ENCODE assay signal across 11 mouse cellular contexts in genomic region chr12:40462693-40463235, GRCm38 (mm10). TPM values are rescaled to one million over a fixed set of nuclear protein-coding genes. Genes with fewer than 3 reads are reported as not detected.
DNase-seq lines count a peak whose midpoint lies in the region; ATAC-seq and TF ChIP-seq lines count a peak whose summit lies in the region.
"Had no signal": no experiment of that assay in that cellular context is flagged by ENCODE, and none has a peak within 500 bp of the region (broad histone marks: within the 10 kb centered on the region; RNA-seq: fewer than 3 reads in every experiment).

No protein-coding gene starts in this region.

- no peak overlapping the region for H3K9ac ChIP-seq in heart, adult 2 months (ENCODE audit: low read depth, low read length)
- no peak overlapping the region for H3K9ac ChIP-seq in lung, embryonic 14.5 days
- H3K9ac ChIP-seq in forebrain, embryonic 13.5 days = no peak overlapping the region
- H3K9ac ChIP-seq in intestine, postnatal 0 days (ENCODE audit: low read depth, low read length) = no peak overlapping the region
- H3K9ac ChIP-seq: neural tube, embryonic 12.5 days had no signal

- H3K4me3 ChIP-seq in heart, adult 2 months = no peak overlapping the region
- no peak overlapping the region for H3K4me3 ChIP-seq in lung, embryonic 14.5 days (ENCODE audit: low read depth, low read length)
- no peak overlapping the region for H3K4me3 ChIP-seq in forebrain, embryonic 13.5 days
- H3K4me3 ChIP-seq in intestine, postnatal 0 days (ENCODE audit: low read depth, low read length) = no peak overlapping the region
- H3K4me3 ChIP-seq: neural tube, embryonic 12.5 days had no signal

- peaks cover 36% of the 10 kb centered on the region for H3K4me1 ChIP-seq in heart, adult 2 months (ENCODE audit: control insufficient read depth, insufficient read depth, low read length)
- H3K4me1 ChIP-seq in lung, embryonic 14.5 days (ENCODE audit: insufficient read depth) = peaks cover 19% of the 10 kb centered on the region
- peaks cover 26% of the 10 kb centered on the region; the same call in 1 of the 2 replicates for H3K4me1 ChIP-seq in forebrain, embryonic 13.5 days
- no peaks in the 10 kb centered on the region for H3K4me1 ChIP-seq in intestine, postnatal 0 days (replicated peaks; ENCODE audit: control insufficient read depth, insufficient read depth, low read length)

- no peak for TF ChIP-seq POLR2A in heart, adult 2 months (IDR thresholded peaks at IDR 0.05; ENCODE audit: insufficient read depth, low read depth, low read length)

- no peak for TF ChIP-seq CTCF in heart, adult 2 months (IDR thresholded peaks at IDR 0.05)
- TF ChIP-seq CTCF in lung, embryonic 14.5 days (IDR thresholded peaks at IDR 0.05; ENCODE audit: low read depth) = no peak
- TF ChIP-seq CTCF in intestine, postnatal 0 days (IDR thresholded peaks at IDR 0.05; ENCODE audit: low read depth) = no peak

- peak overlapping the region; percentile 15; the same call in 1 of the 2 replicates for H3K4me2 ChIP-seq in lung, embryonic 14.5 days
- no peak overlapping the region for H3K4me2 ChIP-seq in forebrain, embryonic 13.5 days
- H3K4me2 ChIP-seq in intestine, postnatal 0 days (replicated peaks; ENCODE audit: low read depth) = no peak overlapping the region
- H3K4me2 ChIP-seq: neural tube, embryonic 12.5 days had no signal

- no peak for DNase-seq in heart, adult 2 months
- no peak for DNase-seq in heart, postnatal 36 days
- DNase-seq in lung, embryonic 14.5 days = peak; percentile 46
- no peak for DNase-seq in lung, postnatal 14 days
- peak; percentile 36 for DNase-seq in lung, postnatal 10 days
- DNase-seq: heart, postnatal 10 days; thymus, postnatal 14 days had no signal

- peak overlapping the region; percentile 34 for H3K27ac ChIP-seq in heart, adult 2 months
- peak overlapping the region; percentile 27; the same call in 1 of the 2 replicates for H3K27ac ChIP-seq in lung, embryonic 14.5 days (ENCODE audit: low read depth)
- H3K27ac ChIP-seq in forebrain, embryonic 13.5 days = peak overlapping the region; percentile 10; the same call in 1 of the 2 replicates
- no peak overlapping the region for H3K27ac ChIP-seq in intestine, postnatal 0 days (ENCODE audit: low read depth, low read length)
- H3K27ac ChIP-seq: neural tube, embryonic 12.5 days had no signal

- intact Hi-C loops in heart, adult 2 months (cut with DNase I) = loop anchor here (5.0 kb wide), 1 partner anchor 40 kb away; no protein-coding TSS in a partner anchor
- intact Hi-C loops in heart, postnatal 36 days (cut with DNase I) = no loop called here

- H3K27me3 ChIP-seq in heart, adult 2 months (ENCODE audit: control insufficient read depth, insufficient read depth, low read length) = no peaks in the 10 kb centered on the region
- H3K27me3 ChIP-seq in lung, embryonic 14.5 days (ENCODE audit: insufficient read depth, low read length) = no peaks in the 10 kb centered on the region
- H3K27me3 ChIP-seq in forebrain, embryonic 13.5 days = no peaks in the 10 kb centered on the region
- no peaks in the 10 kb centered on the region for H3K27me3 ChIP-seq in intestine, postnatal 0 days (replicated peaks; ENCODE audit: control insufficient read depth, insufficient read depth, low read length)
- H3K27me3 ChIP-seq: neural tube, embryonic 12.5 days had no signal

- no peak for ATAC-seq in lung, embryonic 14.5 days (ENCODE audit: insufficient read depth)
- ATAC-seq in forebrain, embryonic 13.5 days = no peak
- no peak for ATAC-seq in intestine, postnatal 0 days
- no peak for ATAC-seq in erythroid progenitor cell, adult 5-6 weeks (replicated peaks; ENCODE audit: low FRiP score, poor library complexity, severe bottlenecking)

- H3K36me3 ChIP-seq in heart, adult 2 months (ENCODE audit: control insufficient read depth, insufficient read depth, low read length) = peaks cover 12% of the 10 kb centered on the region
- H3K36me3 ChIP-seq in lung, embryonic 14.5 days (ENCODE audit: insufficient read depth) = no peaks in the 10 kb centered on the region
- H3K36me3 ChIP-seq in forebrain, embryonic 13.5 days (ENCODE audit: poor library complexity, severe bottlenecking) = no peaks in the 10 kb centered on the region
- no peaks in the 10 kb centered on the region for H3K36me3 ChIP-seq in intestine, postnatal 0 days (ENCODE audit: control insufficient read depth, insufficient read depth)
- H3K36me3 ChIP-seq: neural tube, embryonic 12.5 days had no signal

- TF ChIP-seq EP300 in heart, adult 2 months (IDR thresholded peaks at IDR 0.05; ENCODE audit: insufficient read depth, low read depth, low read length) = 0 out of 2 replicates have a peak, but pooled peaks have one; percentile 42

- H3K9me3 ChIP-seq in lung, embryonic 14.5 days (ENCODE audit: low read depth, low read length) = no peaks in the 10 kb centered on the region
- no peaks in the 10 kb centered on the region for H3K9me3 ChIP-seq in forebrain, embryonic 13.5 days (replicated peaks)
- H3K9me3 ChIP-seq in intestine, postnatal 0 days (ENCODE audit: control insufficient read depth) = no peaks in the 10 kb centered on the region
- H3K9me3 ChIP-seq: neural tube, embryonic 12.5 days had no signal

- 42% methylated on average over 7 of the region's 7 CpGs for WGBS in heart, adult 2 months
- 38% methylated on average over 7 of the region's 7 CpGs for WGBS in lung, embryonic 14.5 days
- 37% methylated on average over 7 of the region's 7 CpGs for WGBS in forebrain, embryonic 13.5 days
- WGBS in intestine, postnatal 0 days = 66% methylated on average over 7 of the region's 7 CpGs

- peaks cover 4% of the 10 kb centered on the region for H3K79me2 ChIP-seq in heart, adult 2 months (replicated peaks; ENCODE audit: control insufficient read depth, insufficient read depth, low read length)

RNA-seq across cellular contexts. Expression of gene Dock4, which starts 17.0 kb away (rescaled TPM):
- 10 to 100 TPM; 11.2 to 13.6 TPM for total RNA-seq in heart, adult 2 months (2021)
- polyA plus RNA-seq in heart, adult 2 months (2012; rRNA removed) = 4.3 and 7.5 TPM in 2 replicates
- 10 to 100 TPM; 11.2 to 11.7 TPM for total RNA-seq in heart, postnatal 36 days (2021)
- 24.2 and 28.9 TPM in 2 replicates for polyA plus RNA-seq in lung, embryonic 14.5 days (2014; fragmentation: Nextera tagmentation; extraction: Ambion mirVana)
- 24.5 and 27.0 TPM in 2 replicates for polyA plus RNA-seq in forebrain, embryonic 13.5 days (2015; fragmentation: Nextera tagmentation; extraction: Ambion mirVana)
- 1.8 and 2.6 TPM in 2 replicates for polyA plus RNA-seq in intestine, postnatal 0 days (2015; fragmentation: Nextera tagmentation; extraction: Ambion mirVana)
- 0.42 and 3.6 TPM in 2 replicates for total RNA-seq in erythroid progenitor cell, adult 5-6 weeks (2015; ENCODE audit: low replicate concordance)
- 1.5 TPM in 1 of 2 replicates, not detected in the other for total RNA-seq in erythroid progenitor cell, adult 5-6 weeks (2017; ENCODE audit: low replicate concordance)

RNA-seq across cellular contexts. Expression of gene Zfp277, which starts 17.1 kb away (rescaled TPM):
- 10 to 100 TPM; 10.6 to 10.9 TPM for total RNA-seq in heart, adult 2 months (2021)
- polyA plus RNA-seq in heart, adult 2 months (2012; rRNA removed) = 5.2 and 8.5 TPM in 2 replicates
- 10 to 100 TPM; 12.0 to 13.6 TPM for total RNA-seq in heart, postnatal 36 days (2021)
- polyA plus RNA-seq in lung, embryonic 14.5 days (2014; fragmentation: Nextera tagmentation; extraction: Ambion mirVana) = 45.5 and 46.7 TPM in 2 replicates
- 28.9 and 29.5 TPM in 2 replicates for polyA plus RNA-seq in forebrain, embryonic 13.5 days (2015; fragmentation: Nextera tagmentation; extraction: Ambion mirVana)
- 19.5 and 19.9 TPM in 2 replicates for polyA plus RNA-seq in intestine, postnatal 0 days (2015; fragmentation: Nextera tagmentation; extraction: Ambion mirVana)
- 2.9 and 8.6 TPM in 2 replicates for total RNA-seq in erythroid progenitor cell, adult 5-6 weeks (2015; ENCODE audit: low replicate concordance)
- total RNA-seq in erythroid progenitor cell, adult 5-6 weeks (2017; ENCODE audit: low replicate concordance) = 5.4 and 5.9 TPM in 2 replicates

Comparison
In these comparisons a context has a peak if more than half of its experiments do, and no peak if none do; other contexts are left out.
1. DNase-seq: peak in lung, embryonic 14.5 days (single experiment) and lung, postnatal 10 days (single experiment); none in heart, adult 2 months (0 of 2), heart, postnatal 36 days (0 of 2) and lung, postnatal 14 days (single experiment).